Mouse (Mus musculus) liver, embryonic 14.5 days (tissue): ENCODE measurements around the gene Smr2.
"Not testable (repeated sequence)": the region's sequence is repeated elsewhere in the genome, so short reads cannot be mapped to it uniquely, and the experiment has no call there.

ENCODE experiments used
- CTCF ChIP-seq: IDR thresholded peaks from 2 replicates; pipeline ENCODE4 v1.5.1; 2016; ENCODE audit warnings: antibody characterized with exemption, low read depth, control low read depth
- EP300 ChIP-seq: IDR thresholded peaks from 2 replicates; pipeline ENCODE4 v1.6.1; 2016; ENCODE audit warnings: antibody characterized with exemption, low read depth

DNA sequence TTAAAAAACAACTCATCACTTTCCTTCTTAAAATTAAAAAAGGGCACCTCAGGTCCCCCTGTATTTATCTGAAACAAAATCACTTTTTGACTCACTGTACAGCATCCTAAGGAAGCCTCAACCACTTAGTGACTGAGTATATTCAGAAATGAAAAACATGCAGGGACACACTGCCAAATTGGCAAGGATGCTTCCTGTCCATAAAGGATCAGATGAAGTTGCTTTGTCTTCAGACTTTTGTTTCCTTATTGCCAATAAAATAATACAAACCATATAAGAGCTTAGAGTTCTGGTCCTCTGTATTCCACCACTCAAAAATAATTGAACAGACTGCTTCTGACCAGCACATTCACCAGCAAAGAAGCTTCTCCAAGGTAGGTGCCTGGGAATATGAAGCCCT lies at the start of gene Smr2:
- not testable (repeated sequence) for TF ChIP-seq EP300, CTCF
